Mouse (Mus musculus) MEL (cell line): ENCODE results near the gene Tuba4a. TPM values are rescaled to one million over a fixed set of nuclear protein-coding genes. Genes with fewer than 3 reads are reported as not detected.

Source experiments
- DNase-seq: peaks from one replicate; pipeline ENCODE4 v3.0.0; 2011; ENCODE audit warnings: low read depth, low spot score
- H3K27ac ChIP-seq: 2 replicates; pipeline ENCODE4 v1.5.1; 2012; ENCODE audit warnings: low read depth, mild to moderate bottlenecking, control low read depth, low read length, moderate library complexity; ENCODE audit not compliant: control insufficient read depth
- H3K27me3 ChIP-seq, 2 experiments: fragments of 150-350 bp in 1 of 2; sonication (generic) in 1 of 2; 2 replicates each; pipeline ENCODE4 v1.6.1; 2012; ENCODE audit warnings: low read length in 2 of 2, mild to moderate bottlenecking in 2 of 2, improper control_type of control experiment in 1 of 2, moderate library complexity in 1 of 2; ENCODE audit not compliant: insufficient read depth in 2 of 2, control insufficient read depth in 1 of 2
- H3K36me3 ChIP-seq, 2 experiments: 2 replicates each; pipeline ENCODE4 v1.6.1; 2012 to 2014; ENCODE audit warnings: low read length in 2 of 2, improper control_type of control experiment in 1 of 2, inconsistent platforms in 1 of 2, mild to moderate bottlenecking in 1 of 2; ENCODE audit not compliant: insufficient read depth in 2 of 2, control insufficient read depth in 1 of 2
- H3K4me1 ChIP-seq, 2 experiments: fragments of 150-350 bp in 1 of 2; sonication (generic) in 1 of 2; 2 replicates each; pipeline ENCODE4 v1.6.1; 2012; ENCODE audit warnings: low read length in 2 of 2, improper control_type of control experiment in 1 of 2, mild to moderate bottlenecking in 1 of 2; ENCODE audit not compliant: insufficient read depth in 2 of 2, control insufficient read depth in 1 of 2
- H3K4me3 ChIP-seq, 2 experiments: fragments of 150-350 bp in 1 of 2; sonication (generic) in 1 of 2; 2 replicates each; pipeline ENCODE4 v1.5.1; 2012; ENCODE audit warnings: low read depth in 2 of 2, low read length in 2 of 2, mild to moderate bottlenecking in 2 of 2, moderate library complexity in 2 of 2, control low read depth in 1 of 2, improper control_type of control experiment in 1 of 2; ENCODE audit not compliant: control insufficient read depth in 1 of 2, insufficient read depth in 1 of 2
- H3K79me2 ChIP-seq: 2 replicates; pipeline ENCODE4 v1.6.1; 2012; ENCODE audit warnings: mild to moderate bottlenecking, low read length, moderate library complexity; ENCODE audit not compliant: control insufficient read depth, poor library complexity, insufficient read depth
- H3K9ac ChIP-seq: 2 replicates; pipeline ENCODE4 v1.6.1; 2012; ENCODE audit warnings: low read depth, mild to moderate bottlenecking, control low read depth, low read length, moderate library complexity; ENCODE audit not compliant: control insufficient read depth, poor library complexity, severe bottlenecking
- H3K9me3 ChIP-seq: fragments of 150-350 bp; sonication (generic); replicated peaks from 2 replicates; pipeline ENCODE4 v1.6.1; 2012; ENCODE audit warnings: mild to moderate bottlenecking, low read length, improper control_type of control experiment, moderate library complexity; ENCODE audit not compliant: insufficient read depth
- BHLHE40 ChIP-seq: IDR thresholded peaks from 2 replicates; pipeline ENCODE4 v1.6.1; 2012; ENCODE audit warnings: low read depth, mild to moderate bottlenecking, inconsistent platforms, low read length, improper control_type of control experiment, borderline replicate concordance
- CHD1 ChIP-seq: IDR thresholded peaks from 2 replicates; pipeline ENCODE4 v1.6.1; 2012; ENCODE audit warnings: low read depth, mild to moderate bottlenecking, inconsistent platforms, low read length, improper control_type of control experiment
- CHD2 ChIP-seq: IDR thresholded peaks from 2 replicates; pipeline ENCODE4 v1.6.1; 2011; ENCODE audit warnings: low read length, improper control_type of control experiment
- CTCF ChIP-seq, 3 experiments: IDR thresholded peaks in 2 of 3; conservative IDR thresholded peaks in 1 of 3; 2 replicates each; pipeline ENCODE4 v1.5.1; 2011 to 2012; ENCODE audit warnings: low read length in 3 of 3, low read depth in 2 of 3, mild to moderate bottlenecking in 2 of 3, improper control_type of control experiment in 1 of 3, inconsistent platforms in 1 of 3, mixed read lengths in 1 of 3, moderate library complexity in 1 of 3; ENCODE audit not compliant: control insufficient read depth in 1 of 3, insufficient read depth in 1 of 3, poor library complexity in 1 of 3, severe bottlenecking in 1 of 3
- E2F4 ChIP-seq: IDR thresholded peaks from 2 replicates; pipeline ENCODE4 v1.6.1; 2011; ENCODE audit warnings: low read depth, low read length, improper control_type of control experiment, borderline replicate concordance
- ELF1 ChIP-seq: IDR thresholded peaks from 2 replicates; pipeline ENCODE4 v1.6.1; 2014; ENCODE audit warnings: low read depth, mild to moderate bottlenecking, inconsistent platforms, low read length, improper control_type of control experiment, moderate library complexity
- EP300 ChIP-seq, 2 experiments: IDR thresholded peaks; 2 replicates each; pipeline ENCODE4 v1.6.1; 2011; ENCODE audit warnings: improper control_type of control experiment in 2 of 2, low read length in 2 of 2, low read depth in 1 of 2, mild to moderate bottlenecking in 1 of 2
- ETS1 ChIP-seq: IDR thresholded peaks from 2 replicates; pipeline ENCODE4 v1.6.1; 2012; ENCODE audit warnings: low read depth, mild to moderate bottlenecking, inconsistent platforms, low read length, improper control_type of control experiment, moderate library complexity
- GABPA ChIP-seq: IDR thresholded peaks from 2 replicates; pipeline ENCODE4 v1.6.1; 2012; ENCODE audit warnings: low read depth, mild to moderate bottlenecking, inconsistent platforms, low read length, improper control_type of control experiment, moderate library complexity
- GATA1 ChIP-seq: IDR thresholded peaks from 2 replicates; pipeline ENCODE4 v1.6.1; 2011; ENCODE audit warnings: low read depth, low read length, improper control_type of control experiment
- HCFC1 ChIP-seq: IDR thresholded peaks from 2 replicates; pipeline ENCODE4 v1.6.1; 2012; ENCODE audit warnings: low read depth, mild to moderate bottlenecking, inconsistent platforms, low read length, improper control_type of control experiment, moderate library complexity
- JUND ChIP-seq: IDR thresholded peaks from 2 replicates; pipeline ENCODE4 v1.6.1; 2011; ENCODE audit warnings: low read depth, mild to moderate bottlenecking, improper control_type of control experiment, low read length
- MAFK ChIP-seq: IDR thresholded peaks from 2 replicates; pipeline ENCODE4 v1.6.1; 2011; ENCODE audit warnings: low read depth, mild to moderate bottlenecking, low read length, improper control_type of control experiment, borderline replicate concordance
- MAX ChIP-seq: IDR thresholded peaks from 2 replicates; pipeline ENCODE4 v1.6.1; 2011; ENCODE audit warnings: low read length, improper control_type of control experiment
- MAZ ChIP-seq: IDR thresholded peaks from 2 replicates; pipeline ENCODE4 v1.6.1; 2012; ENCODE audit warnings: low read depth, mild to moderate bottlenecking, inconsistent platforms, low read length, improper control_type of control experiment
- MEF2A ChIP-seq: IDR thresholded peaks from 2 replicates; pipeline ENCODE4 v1.6.1; 2014; ENCODE audit warnings: low read depth, mild to moderate bottlenecking, inconsistent platforms, low read length, improper control_type of control experiment; ENCODE audit not compliant: poor library complexity, insufficient replicate concordance, severe bottlenecking; ENCODE audit errors: extremely low read depth
- MXI1 ChIP-seq: IDR thresholded peaks from 2 replicates; pipeline ENCODE4 v1.6.1; 2011; ENCODE audit warnings: mild to moderate bottlenecking, low read depth, low read length, improper control_type of control experiment
- MYB ChIP-seq: IDR thresholded peaks from 2 replicates; pipeline ENCODE4 v1.6.1; 2011; ENCODE audit warnings: mild to moderate bottlenecking, low read depth, low read length, improper control_type of control experiment
- MYC ChIP-seq: IDR thresholded peaks from 2 replicates; pipeline ENCODE4 v1.6.1; 2011; ENCODE audit warnings: low read depth, mild to moderate bottlenecking, low read length, improper control_type of control experiment, moderate library complexity
- NELFE ChIP-seq: IDR thresholded peaks from 2 replicates; pipeline ENCODE4 v1.6.1; 2011; ENCODE audit warnings: low read depth, low read length, improper control_type of control experiment
- NRF1 ChIP-seq: IDR thresholded peaks from 2 replicates; pipeline ENCODE4 v1.6.1; 2014; ENCODE audit warnings: low read depth, mild to moderate bottlenecking, inconsistent platforms, low read length, improper control_type of control experiment, moderate library complexity; ENCODE audit not compliant: poor library complexity, insufficient read depth, severe bottlenecking
- POLR2A ChIP-seq, 2 experiments: IDR thresholded peaks; 2 replicates each; pipeline ENCODE4 v1.6.1; 2011 to 2012; ENCODE audit warnings: low read length in 2 of 2, mild to moderate bottlenecking in 2 of 2, control low read depth in 1 of 2, improper control_type of control experiment in 1 of 2, low read depth in 1 of 2, moderate library complexity in 1 of 2; ENCODE audit not compliant: control insufficient read depth in 1 of 2, insufficient read depth in 1 of 2, poor library complexity in 1 of 2
- POLR2AphosphoS2 ChIP-seq: IDR thresholded peaks from 2 replicates; pipeline ENCODE4 v1.6.1; 2011; ENCODE audit warnings: low read length, improper control_type of control experiment
- RCOR1 ChIP-seq: IDR thresholded peaks from 2 replicates; pipeline ENCODE4 v1.6.1; 2012; ENCODE audit warnings: low read depth, mild to moderate bottlenecking, inconsistent platforms, low read length, improper control_type of control experiment
- SIN3A ChIP-seq: IDR thresholded peaks from 2 replicates; pipeline ENCODE4 v1.6.1; 2012; ENCODE audit warnings: low read length, improper control_type of control experiment, inconsistent platforms
- SMC3 ChIP-seq: IDR thresholded peaks from 2 replicates; pipeline ENCODE4 v1.6.1; 2011; ENCODE audit warnings: low read depth, low read length, improper control_type of control experiment
- TAL1 ChIP-seq: IDR thresholded peaks from 2 replicates; pipeline ENCODE4 v1.6.1; 2012; ENCODE audit warnings: mild to moderate bottlenecking, inconsistent platforms, low read length, moderate library complexity, mixed read lengths
- TBP ChIP-seq: IDR thresholded peaks from 2 replicates; pipeline ENCODE4 v1.8.0; 2011; ENCODE audit warnings: low read depth, low read length, improper control_type of control experiment
- TCF12 ChIP-seq: IDR thresholded peaks from 2 replicates; pipeline ENCODE4 v1.6.1; 2014; ENCODE audit warnings: low read depth, mild to moderate bottlenecking, inconsistent platforms, low read length, improper control_type of control experiment, moderate library complexity
- UBTF ChIP-seq: IDR thresholded peaks from 2 replicates; pipeline ENCODE4 v1.6.1; 2012; ENCODE audit warnings: low read depth, mild to moderate bottlenecking, inconsistent platforms, low read length, improper control_type of control experiment, moderate library complexity, borderline replicate concordance; ENCODE audit not compliant: insufficient read depth
- USF1 ChIP-seq: IDR thresholded peaks from 2 replicates; pipeline ENCODE4 v1.6.1; 2014; ENCODE audit warnings: low read depth, mild to moderate bottlenecking, inconsistent platforms, low read length, improper control_type of control experiment, moderate library complexity
- USF2 ChIP-seq, 2 experiments: IDR thresholded peaks; 2 replicates each; pipeline ENCODE4 v1.6.1; 2011 to 2012; ENCODE audit warnings: improper control_type of control experiment in 2 of 2, low read length in 2 of 2, borderline replicate concordance in 1 of 2, inconsistent platforms in 1 of 2, low read depth in 1 of 2, mild to moderate bottlenecking in 1 of 2; ENCODE audit not compliant: insufficient read depth in 1 of 2
- ZC3H11A ChIP-seq: IDR thresholded peaks from 2 replicates; pipeline ENCODE4 v1.6.1; 2012; ENCODE audit warnings: low read depth, mild to moderate bottlenecking, inconsistent platforms, low read length, improper control_type of control experiment
- ZKSCAN1 ChIP-seq: IDR thresholded peaks from 2 replicates; pipeline ENCODE4 v1.6.1; 2012; ENCODE audit warnings: low read depth, mild to moderate bottlenecking, inconsistent platforms, low read length, improper control_type of control experiment, moderate library complexity
- ZMIZ1 ChIP-seq: IDR thresholded peaks from 2 replicates; pipeline ENCODE4 v1.6.1; 2012; ENCODE audit warnings: low read depth, mild to moderate bottlenecking, inconsistent platforms, low read length, improper control_type of control experiment, moderate library complexity
- ZNF384 ChIP-seq: IDR thresholded peaks from 2 replicates; pipeline ENCODE4 v1.6.1; 2012; ENCODE audit warnings: low read depth, mild to moderate bottlenecking, inconsistent platforms, low read length, improper control_type of control experiment
- polyA plus RNA-seq, 2 experiments: library from polyadenylated mRNA; stranded (reverse) in 1 of 2; unstranded in 1 of 2; fragments of >175 nt in 1 of 2; fragments of >200 nt in 1 of 2; gene quantifications; 2 replicates each; pipeline versions ENCODE4 v1.2.1 to v1.2.4; 2012; ENCODE audit warnings: low replicate concordance in 2 of 2, low read depth in 1 of 2; ENCODE audit not compliant: insufficient read length in 2 of 2, insufficient read depth in 1 of 2, missing spikeins in 1 of 2
- total RNA-seq: library from RNA; depleted of rRNA; stranded (reverse); fragments of 300-350 nt; gene quantifications from 2 replicates; pipeline ENCODE4 v1.2.3, GENCODE M21; 2012

Tuba4a gene
- total and polyA plus RNA-seq, 3 experiments = 385 to 439 TPM; not detected in 1

DNA sequence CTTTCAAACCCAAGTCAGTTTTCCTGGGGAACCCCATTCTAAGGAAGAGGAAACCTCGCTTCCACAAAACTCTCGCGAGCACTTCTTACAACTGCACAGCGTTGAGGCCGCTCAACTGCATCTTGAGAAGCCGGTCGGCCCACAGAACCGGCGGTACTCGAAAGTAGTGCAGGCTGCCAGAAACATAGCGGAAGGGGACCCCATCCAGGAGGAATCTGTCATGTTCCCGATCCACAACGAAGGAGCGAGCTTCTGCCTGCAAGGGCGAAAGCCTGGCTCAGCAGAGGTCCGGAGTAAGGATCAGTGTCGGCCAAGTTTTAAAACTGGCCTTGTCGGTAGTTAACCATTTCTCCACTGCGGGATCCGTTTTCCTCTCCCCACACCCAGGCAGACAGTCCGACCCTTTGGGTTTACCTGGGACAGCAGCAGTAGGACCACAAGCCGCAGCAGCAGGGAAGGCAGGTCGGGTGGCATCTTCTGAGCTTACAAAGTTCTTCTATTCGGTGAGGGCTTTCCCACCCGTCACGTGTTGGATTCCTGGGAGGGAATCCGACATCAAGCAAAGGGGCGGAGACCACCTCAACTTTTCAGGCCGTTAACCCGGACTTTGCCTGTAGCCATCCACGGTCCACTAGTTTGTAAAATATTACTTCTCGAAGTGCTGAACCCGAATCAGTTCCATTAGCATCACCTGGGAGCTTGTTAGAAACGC lies 10.5 kb downstream of the Tuba4a start:
- Histone ChIP-seq H3K4me3 (peak overlapping the region; percentile 50 to 89), H3K36me3 (peaks cover 4 to 33% of the 10 kb centered on the region in 2 experiments; a peak in 3 of 4 replicates)
- peak; percentile 88 for DNase-seq
- TF ChIP-seq MXI1 = peak; percentile 80
- TF ChIP-seq HCFC1 = peak; percentile 58
- TF ChIP-seq GABPA = no peak
- TF ChIP-seq E2F4 = no peak
- TF ChIP-seq ZNF384 = no peak
- TF ChIP-seq ZKSCAN1 = no peak
- TF ChIP-seq ZC3H11A = no peak
- TF ChIP-seq GATA1 = no peak
- no peak for TF ChIP-seq MAZ
- no peak for TF ChIP-seq CTCF (IDR thresholded peaks at IDR 0.05 in 2 of 3, conservative IDR thresholded peaks at IDR 0.05 in 1 of 3; ENCODE audit: control insufficient read depth in 1 of 3, insufficient read depth in 1 of 3, low read depth in 2 of 3, low read length in 3 of 3, poor library complexity in 1 of 3, severe bottlenecking in 1 of 3)
- no peak for TF ChIP-seq JUND
- peak; percentile 13; the same call in 1 of the 2 replicates for TF ChIP-seq SIN3A
- TF ChIP-seq EP300 (IDR thresholded peaks at IDR 0.05; ENCODE audit: low read depth in 1 of 2, low read length in 2 of 2) = no peak
- TF ChIP-seq MAX = peak; percentile 87
- no peak for TF ChIP-seq MYB
- TF ChIP-seq NELFE = peak; percentile 84
- TF ChIP-seq MEF2A = no peak
- no peak for TF ChIP-seq TAL1
- no peak for TF ChIP-seq MAFK
- TF ChIP-seq UBTF = no peak
- peak; percentile 85 for TF ChIP-seq TBP
- TF ChIP-seq NRF1 = no peak
- no peak for TF ChIP-seq ETS1
- peak; percentile 5; the same call in 1 of the 2 replicates for TF ChIP-seq ELF1
- TF ChIP-seq POLR2A (IDR thresholded peaks at IDR 0.05; ENCODE audit: control insufficient read depth in 1 of 2, insufficient read depth in 1 of 2, low read depth in 1 of 2, low read length in 2 of 2, poor library complexity in 1 of 2) = peak; percentile 85 to 89
- TF ChIP-seq SMC3 = no peak
- 0 out of 2 replicates have a peak, but pooled peaks have one; percentile 22 for TF ChIP-seq TCF12
- TF ChIP-seq BHLHE40 = peak; percentile 60
- 0 out of 2 replicates have a peak, but pooled peaks have one; percentile 69 for TF ChIP-seq ZMIZ1
- TF ChIP-seq MYC = peak; percentile 24; the same call in 1 of the 2 replicates
- TF ChIP-seq USF1 = peak; percentile 93
- TF ChIP-seq CHD1 = no peak
- TF ChIP-seq RCOR1 = no peak
- TF ChIP-seq POLR2AphosphoS2 = peak; percentile 91
- TF ChIP-seq CHD2 = peak; percentile 64
- TF ChIP-seq USF2 (IDR thresholded peaks at IDR 0.05; ENCODE audit: borderline replicate concordance in 1 of 2, insufficient read depth in 1 of 2, low read depth in 1 of 2, low read length in 2 of 2) = peak in 1 of 2 experiments; percentile 65; a peak in 2 of 4 replicates

More for the DNA sequence above, 10.5 kb downstream of the Tuba4a start:
- Histone ChIP-seq H3K27me3 (no peaks in the 10 kb centered on the region), H3K4me1 (peaks cover 2 to 34% of the 10 kb centered on the region in 2 experiments; a peak in 3 of 4 replicates), H3K9me3 (no peaks in the 10 kb centered on the region), H3K79me2 (peaks cover 40% of the 10 kb centered on the region), H3K9ac (peak overlapping the region; percentile 96), H3K27ac (peak overlapping the region; percentile 84)
